Mouse (Mus musculus): ENCODE data around the gene Styk1. TPM values are rescaled to one million over a fixed set of nuclear protein-coding genes. Genes with fewer than 3 reads are reported as not detected.
"Not testable (repeated sequence)": the region's sequence is repeated elsewhere in the genome, so short reads cannot be mapped to it uniquely, and the experiment has no call there.

Styk1 gene
- total RNA-seq, 2 experiments from 2014 or later: 0.58 to 1.4 TPM

- no peak for ATAC-seq (replicated peaks; ENCODE audit: low FRiP score, poor library complexity, severe bottlenecking)
These were observed 58.8 kb downstream of the Styk1 start for GRCm38 (mm10) chr6:131294435-131295112.

GRCm38 (mm10) chr6:131293916-131294315, 59.5 kb downstream of the Styk1 start:
- ATAC-seq (replicated peaks; ENCODE audit: low FRiP score, poor library complexity, severe bottlenecking): no peak

- peak; percentile 83 for ATAC-seq (replicated peaks; ENCODE audit: low FRiP score, poor library complexity, severe bottlenecking)
These were observed 60.2 kb downstream of the Styk1 start, which contains the start of gene Magohb for GRCm38 (mm10) chr6:131292991-131293788. TSS of gene Magohb (minus strand) at chr6:131293244.

DNA sequence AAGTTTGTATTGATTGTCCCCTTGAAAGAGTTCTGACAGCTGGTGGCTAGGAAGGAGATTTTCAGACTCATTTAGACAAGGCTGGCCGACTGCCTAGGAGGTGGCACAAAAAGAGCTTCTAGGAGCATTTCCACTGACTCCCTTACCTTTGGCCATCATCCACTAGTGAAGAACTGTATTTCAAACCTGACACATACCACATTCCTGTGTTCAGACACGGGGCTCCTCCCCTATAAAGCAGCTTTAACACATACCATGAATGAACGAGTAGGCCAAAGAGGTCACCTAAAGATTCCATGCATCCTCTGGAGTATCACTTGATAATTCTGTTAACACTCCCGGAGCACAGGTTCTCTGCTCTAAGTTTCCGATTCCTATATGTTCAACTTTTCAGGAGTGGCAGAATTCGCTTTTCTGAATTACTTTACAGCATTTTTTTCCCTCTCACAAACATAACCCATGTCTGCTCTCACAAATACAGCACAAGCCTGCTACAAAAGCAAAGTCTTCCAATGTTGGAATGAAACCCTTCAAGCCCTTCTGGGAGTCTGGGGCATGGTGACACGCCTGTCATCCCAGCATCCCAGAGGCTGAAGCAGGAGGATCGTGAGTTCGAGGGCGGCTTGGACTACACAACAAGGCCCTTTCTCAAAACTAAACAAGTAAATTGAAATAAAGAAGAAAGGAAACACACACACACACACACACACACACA, 61.0 kb downstream of the Styk1 start:
- ATAC-seq (replicated peaks; ENCODE audit: low FRiP score, poor library complexity, severe bottlenecking): peak; percentile 59

DNA sequence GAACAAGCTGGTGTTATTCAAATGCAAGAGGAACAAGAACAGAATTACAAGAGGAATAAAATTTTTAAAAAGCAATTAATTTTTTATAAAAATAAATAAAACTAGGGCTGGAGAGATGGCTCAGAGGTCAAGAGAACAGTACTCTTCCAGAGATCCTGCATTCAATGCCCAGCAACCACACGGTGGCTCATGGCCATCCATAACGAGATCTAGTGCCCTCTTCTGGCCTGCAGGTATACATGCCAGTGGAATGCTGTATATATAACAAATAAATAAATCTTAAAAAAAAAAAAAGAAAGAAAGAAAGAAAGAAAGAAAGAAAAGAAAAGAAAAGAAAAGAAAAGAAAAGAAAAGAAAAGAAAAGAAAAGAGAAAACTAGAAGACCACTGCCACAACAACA, 63.0 kb downstream of the Styk1 start:
- no peak for ATAC-seq (replicated peaks; ENCODE audit: low FRiP score, poor library complexity, severe bottlenecking)

- ATAC-seq (replicated peaks; ENCODE audit: low FRiP score, poor library complexity, severe bottlenecking): not testable (repeated sequence)
These were observed 75.2 kb downstream of the Styk1 start for GRCm38 (mm10) chr6:131278160-131278559.

DNA sequence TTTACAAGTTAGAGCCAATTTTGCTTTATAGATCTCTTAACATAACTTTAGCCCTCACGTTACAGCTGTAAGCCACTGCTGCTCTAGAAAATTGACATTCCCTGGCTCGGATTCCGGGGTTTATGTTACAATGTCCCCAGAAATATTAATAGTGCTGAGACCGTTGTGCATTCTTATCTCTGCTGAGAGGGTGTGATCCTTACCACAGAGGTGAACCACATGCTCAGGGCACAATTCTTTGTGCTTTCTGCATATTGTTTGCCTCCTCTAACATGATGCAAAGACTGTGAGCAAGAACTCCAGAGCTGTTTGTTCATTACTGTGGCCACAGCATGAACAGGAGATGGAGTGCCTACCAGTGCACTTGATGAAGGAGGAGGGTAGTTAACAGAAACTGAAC, 76.7 kb downstream of the Styk1 start:
- ATAC-seq (replicated peaks; ENCODE audit: low FRiP score, poor library complexity, severe bottlenecking): no peak

- no peak for ATAC-seq (replicated peaks; ENCODE audit: low FRiP score, poor library complexity, severe bottlenecking)
These were observed 81.1 kb downstream of the Styk1 start for GRCm38 (mm10) chr6:131272311-131272710.

GRCm38 (mm10) chr6:131270312-131270711, 83.1 kb downstream of the Styk1 start:
- no peak for ATAC-seq (replicated peaks; ENCODE audit: low FRiP score, poor library complexity, severe bottlenecking)

DNA sequence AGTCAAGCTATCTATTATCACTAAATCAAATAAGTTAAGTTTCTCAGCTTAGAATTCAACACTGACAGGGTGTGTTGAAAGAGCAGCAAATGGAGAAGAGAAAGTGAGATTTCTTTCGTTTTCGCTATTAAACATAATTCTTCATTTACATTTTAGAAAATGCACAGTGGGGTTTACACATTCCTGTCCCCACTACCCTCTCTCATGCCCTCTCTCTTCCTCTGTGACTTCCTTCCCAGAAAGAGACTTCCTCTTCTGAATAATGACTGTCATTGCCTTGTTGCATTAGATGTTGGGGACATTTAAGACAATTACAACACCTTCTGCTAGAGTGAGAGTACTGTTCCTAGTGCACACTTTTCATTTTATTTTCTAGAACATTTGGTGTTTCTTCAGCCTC, 83.8 kb downstream of the Styk1 start:
- no peak for ATAC-seq (replicated peaks; ENCODE audit: low FRiP score, poor library complexity, severe bottlenecking)

GRCm38 (mm10) chr6:131264175-131264574, 89.2 kb downstream of the Styk1 start:
- no peak for ATAC-seq (replicated peaks; ENCODE audit: low FRiP score, poor library complexity, severe bottlenecking)

- ATAC-seq (replicated peaks; ENCODE audit: low FRiP score, poor library complexity, severe bottlenecking): no peak
These were observed 90.6 kb downstream of the Styk1 start for GRCm38 (mm10) chr6:131262778-131263177.

DNA sequence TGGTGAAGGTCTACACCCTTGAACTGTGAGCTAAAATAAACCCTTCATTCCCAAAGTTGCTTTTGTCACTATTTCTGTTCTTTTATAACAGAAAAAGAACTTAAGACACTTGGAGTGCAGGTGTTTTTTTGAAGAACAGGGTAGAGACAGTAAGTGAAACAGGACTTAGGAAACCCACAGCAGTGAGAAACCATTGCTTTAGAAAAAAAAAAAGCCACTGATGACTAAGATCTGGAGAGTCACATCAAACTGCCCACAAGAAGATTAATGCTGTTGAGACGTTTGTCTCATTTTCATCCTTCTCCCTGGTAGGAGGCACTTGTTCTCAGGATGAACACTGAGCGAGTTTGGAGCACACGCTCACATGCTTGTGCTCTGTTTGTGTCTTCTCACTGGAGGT, 91.4 kb downstream of the Styk1 start:
- no peak for ATAC-seq (replicated peaks; ENCODE audit: low FRiP score, poor library complexity, severe bottlenecking)

Other genes starting within 250 kb of the Styk1 start
- gene Klra2, start 106.2 kb downstream of the Styk1 start, total RNA-seq (2015; ENCODE audit: low replicate concordance): 10.2 and 19.4 TPM in 2 replicates
- 7.5 and 8.3 TPM in 2 replicates for gene Klra2, start 106.2 kb downstream of the Styk1 start, total RNA-seq (2017; ENCODE audit: low replicate concordance)
- 13.1 and 14.2 TPM in 2 replicates for gene Magohb, start 60.4 kb downstream of the Styk1 start, total RNA-seq (2015; ENCODE audit: low replicate concordance)
- gene Magohb, start 60.4 kb downstream of the Styk1 start, total RNA-seq (2017; ENCODE audit: low replicate concordance): 5.1 and 14.8 TPM in 2 replicates
- 299 and 322 TPM in 2 replicates for gene Ybx3, start 34.9 kb upstream of the Styk1 start, total RNA-seq (2015; ENCODE audit: low replicate concordance)
- 366 and 388 TPM in 2 replicates for gene Ybx3, start 34.9 kb upstream of the Styk1 start, total RNA-seq (2017; ENCODE audit: low replicate concordance)
- gene 5430401F13Rik, start 132.8 kb upstream of the Styk1 start, total RNA-seq (2015; ENCODE audit: low replicate concordance): not detected in 2 replicates
- gene 5430401F13Rik, start 132.8 kb upstream of the Styk1 start, total RNA-seq (2017; ENCODE audit: low replicate concordance): not detected in 2 replicates
- gene Gm6619, start 132.8 kb upstream of the Styk1 start, total RNA-seq (2015; ENCODE audit: low replicate concordance): not detected in 2 replicates
- not detected in 2 replicates for gene Gm6619, start 132.8 kb upstream of the Styk1 start, total RNA-seq (2017; ENCODE audit: low replicate concordance)

Data from erythroblast, adult 5-6 weeks (primary cell).